Mouse (Mus musculus): ENCODE measurements around the gene Rps27a.

GRCm38 (mm10) chr11:29512818-29513535 is 34.9 kb downstream of the Rps27a start:
- TF ChIP-seq CTCF (IDR thresholded peaks at IDR 0.05; ENCODE audit: low read depth): no peak
- TF ChIP-seq EP300 (IDR thresholded peaks at IDR 0.05; ENCODE audit: low read depth): no peak
